Mouse (Mus musculus): ENCODE data around the gene Thnsl1. TPM values are rescaled to one million over a fixed set of nuclear protein-coding genes. Genes with fewer than 3 reads are reported as not detected.

Thnsl1 gene
- 6.4 and 7.6 TPM in 2 replicates for polyA plus RNA-seq (2015; fragmentation: Nextera tagmentation; extraction: Ambion mirVana)

- 1% methylated on average over 43 of the region's 43 CpGs for WGBS
- ATAC-seq (ENCODE audit: insufficient read depth, low FRiP score, low read depth), result peak; percentile 99
- no peaks in the 10 kb centered on the region for H3K27me3 ChIP-seq (replicated peaks)
- H3K36me3 ChIP-seq, result no peaks in the 10 kb centered on the region
- no peaks in the 10 kb centered on the region for H3K9me3 ChIP-seq
- H3K9ac ChIP-seq, result peak within 1 kb of the TSS; percentile 18
- no peaks in the 10 kb centered on the region for H3K4me1 ChIP-seq
- peak within 1 kb of the TSS; percentile 60 for H3K4me3 ChIP-seq (replicated peaks)
- peak within 1 kb of the TSS; percentile 72 for H3K4me2 ChIP-seq
- peak within 1 kb of the TSS; percentile 52; the same call in 1 of the 2 replicates for H3K27ac ChIP-seq
Measured at GRCm38 (mm10) chr2:21204912-21205830, at the start of gene Thnsl1, which contains the start of gene Enkur. Gene Thnsl1 (plus strand): TSS chr2:21205724. Gene Enkur (minus strand): TSS chr2:21205365.

- H3K36me3 ChIP-seq, result no peaks in the 10 kb centered on the region
- H3K9ac ChIP-seq, result no peak overlapping the region
- H3K27ac ChIP-seq, result no peak overlapping the region
- WGBS, result 80% methylated on average over 8 of the region's 8 CpGs
- no peaks in the 10 kb centered on the region for H3K27me3 ChIP-seq (replicated peaks)
- H3K4me3 ChIP-seq (replicated peaks), result no peak overlapping the region
- H3K4me1 ChIP-seq, result no peaks in the 10 kb centered on the region
- no peaks in the 10 kb centered on the region for H3K9me3 ChIP-seq
- ATAC-seq (ENCODE audit: insufficient read depth, low FRiP score, low read depth), result no peak
- H3K4me2 ChIP-seq, result no peak overlapping the region
Measured at GRCm38 (mm10) chr2:21164296-21164695, 41.2 kb upstream of the Thnsl1 start.

GRCm38 (mm10) chr2:21167916-21168315, 37.6 kb upstream of the Thnsl1 start:
- Histone ChIP-seq H3K4me2 (no peak overlapping the region), H3K27me3 (replicated peaks) (no peaks in the 10 kb centered on the region), H3K4me3 (replicated peaks) (no peak overlapping the region), H3K36me3 (no peaks in the 10 kb centered on the region), H3K27ac (no peak overlapping the region), H3K4me1 (no peaks in the 10 kb centered on the region), H3K9me3 (no peaks in the 10 kb centered on the region), H3K9ac (no peak overlapping the region)
- 82% methylated on average over 1 of the region's 1 CpGs for WGBS
- ATAC-seq (ENCODE audit: insufficient read depth, low FRiP score, low read depth), result no peak

GRCm38 (mm10) chr2:21172797-21173196, 32.7 kb upstream of the Thnsl1 start:
- ATAC-seq (ENCODE audit: insufficient read depth, low FRiP score, low read depth), result no peak
- no peaks in the 10 kb centered on the region for H3K4me1 ChIP-seq
- WGBS, result 77% methylated on average over 3 of the region's 3 CpGs
- no peak overlapping the region for H3K4me3 ChIP-seq (replicated peaks)
- H3K4me2 ChIP-seq, result no peak overlapping the region
- H3K27ac ChIP-seq, result no peak overlapping the region
- H3K36me3 ChIP-seq, result no peaks in the 10 kb centered on the region
- H3K27me3 ChIP-seq (replicated peaks), result no peaks in the 10 kb centered on the region
- H3K9me3 ChIP-seq, result no peaks in the 10 kb centered on the region
- H3K9ac ChIP-seq, result no peak overlapping the region

GRCm38 (mm10) chr2:21179136-21179535, 26.4 kb upstream of the Thnsl1 start:
- WGBS, result 75% methylated on average over 5 of the region's 5 CpGs
- Histone ChIP-seq H3K27ac (no peak overlapping the region), H3K4me3 (replicated peaks) (no peak overlapping the region), H3K9ac (no peak overlapping the region), H3K9me3 (no peaks in the 10 kb centered on the region), H3K4me1 (no peaks in the 10 kb centered on the region), H3K4me2 (no peak overlapping the region), H3K36me3 (no peaks in the 10 kb centered on the region), H3K27me3 (replicated peaks) (no peaks in the 10 kb centered on the region)
- no peak for ATAC-seq (ENCODE audit: insufficient read depth, low FRiP score, low read depth)

GRCm38 (mm10) chr2:21182811-21183210, 22.7 kb upstream of the Thnsl1 start:
- Histone ChIP-seq H3K36me3 (no peaks in the 10 kb centered on the region), H3K9ac (no peak overlapping the region), H3K4me1 (no peaks in the 10 kb centered on the region), H3K4me2 (no peak overlapping the region), H3K27ac (no peak overlapping the region), H3K27me3 (replicated peaks) (no peaks in the 10 kb centered on the region), H3K9me3 (no peaks in the 10 kb centered on the region), H3K4me3 (replicated peaks) (no peak overlapping the region)
- WGBS, result 59% methylated on average over 1 of the region's 1 CpGs
- no peak for ATAC-seq (ENCODE audit: insufficient read depth, low FRiP score, low read depth)

- Histone ChIP-seq H3K36me3 (no peaks in the 10 kb centered on the region), H3K4me1 (no peaks in the 10 kb centered on the region), H3K9me3 (no peaks in the 10 kb centered on the region), H3K27me3 (replicated peaks) (no peaks in the 10 kb centered on the region), H3K4me3 (replicated peaks) (no peak overlapping the region), H3K4me2 (no peak overlapping the region), H3K9ac (no peak overlapping the region), H3K27ac (no peak overlapping the region)
- WGBS, result 51% methylated on average over 7 of the region's 7 CpGs
- no peak for ATAC-seq (ENCODE audit: insufficient read depth, low FRiP score, low read depth)
Measured at GRCm38 (mm10) chr2:21187576-21187975, 17.9 kb upstream of the Thnsl1 start.

GRCm38 (mm10) chr2:21188610-21189009, 16.9 kb upstream of the Thnsl1 start:
- no peaks in the 10 kb centered on the region for H3K4me1 ChIP-seq
- H3K9me3 ChIP-seq, result no peaks in the 10 kb centered on the region
- H3K36me3 ChIP-seq, result no peaks in the 10 kb centered on the region
- no peak overlapping the region for H3K4me2 ChIP-seq
- ATAC-seq (ENCODE audit: insufficient read depth, low FRiP score, low read depth), result no peak
- 67% methylated on average over 4 of the region's 4 CpGs for WGBS
- H3K27ac ChIP-seq, result no peak overlapping the region
- no peak overlapping the region for H3K4me3 ChIP-seq (replicated peaks)
- H3K27me3 ChIP-seq (replicated peaks), result no peaks in the 10 kb centered on the region
- no peak overlapping the region for H3K9ac ChIP-seq

- Histone ChIP-seq H3K27me3 (replicated peaks) (no peaks in the 10 kb centered on the region), H3K4me3 (replicated peaks) (no peak overlapping the region), H3K27ac (no peak overlapping the region), H3K4me2 (no peak overlapping the region), H3K9me3 (no peaks in the 10 kb centered on the region), H3K36me3 (no peaks in the 10 kb centered on the region), H3K9ac (no peak overlapping the region), H3K4me1 (no peaks in the 10 kb centered on the region)
- ATAC-seq (ENCODE audit: insufficient read depth, low FRiP score, low read depth), result no peak
- WGBS, result 56% methylated on average over 1 of the region's 1 CpGs
Measured at GRCm38 (mm10) chr2:21191232-21191631, 14.3 kb upstream of the Thnsl1 start.

GRCm38 (mm10) chr2:21195233-21195632, 10.3 kb upstream of the Thnsl1 start:
- 78% methylated on average over 5 of the region's 5 CpGs for whole genome bisulfite sequencing
- H3K27me3 ChIP-seq (replicated peaks), result no peaks in the 10 kb centered on the region
- ATAC-seq (ENCODE audit: insufficient read depth, low FRiP score, low read depth), result peak; percentile 27; the same call in 1 of the 2 replicates

GRCm38 (mm10) chr2:21199051-21199450, 6.5 kb upstream of the Thnsl1 start:
- ATAC-seq (ENCODE audit: insufficient read depth, low FRiP score, low read depth), result no peak
- Histone ChIP-seq H3K4me3 (replicated peaks) (no peak overlapping the region), H3K9me3 (no peaks in the 10 kb centered on the region), H3K4me2 (no peak overlapping the region), H3K27ac (no peak overlapping the region), H3K27me3 (replicated peaks) (no peaks in the 10 kb centered on the region), H3K4me1 (no peaks in the 10 kb centered on the region), H3K36me3 (no peaks in the 10 kb centered on the region), H3K9ac (no peak overlapping the region)
- WGBS, result 57% methylated on average over 3 of the region's 3 CpGs

More at GRCm38 (mm10) chr2:21195233-21195632, 10.3 kb upstream of the Thnsl1 start:
- no peaks in the 10 kb centered on the region for H3K36me3 ChIP-seq
- H3K4me2 ChIP-seq, result no peak overlapping the region
- no peak overlapping the region for H3K27ac ChIP-seq
- H3K4me1 ChIP-seq, result no peaks in the 10 kb centered on the region
- no peak overlapping the region for H3K9ac ChIP-seq
- H3K9me3 ChIP-seq, result no peaks in the 10 kb centered on the region
- H3K4me3 ChIP-seq (replicated peaks), result no peak overlapping the region

- Histone ChIP-seq H3K36me3 (no peaks in the 10 kb centered on the region), H3K4me1 (no peaks in the 10 kb centered on the region), H3K27ac (no peak overlapping the region), H3K4me3 (replicated peaks) (no peak overlapping the region), H3K9me3 (no peaks in the 10 kb centered on the region), H3K4me2 (no peak overlapping the region), H3K27me3 (replicated peaks) (no peaks in the 10 kb centered on the region), H3K9ac (no peak overlapping the region)
- no peak for ATAC-seq (ENCODE audit: insufficient read depth, low FRiP score, low read depth)
- 57% methylated on average over 2 of the region's 2 CpGs for WGBS
Measured at GRCm38 (mm10) chr2:21202754-21203153, 2.8 kb upstream of the Thnsl1 start.
